Mouse (Mus musculus): Measurements from ENCODE around the gene Ssx2ip.

DNA sequence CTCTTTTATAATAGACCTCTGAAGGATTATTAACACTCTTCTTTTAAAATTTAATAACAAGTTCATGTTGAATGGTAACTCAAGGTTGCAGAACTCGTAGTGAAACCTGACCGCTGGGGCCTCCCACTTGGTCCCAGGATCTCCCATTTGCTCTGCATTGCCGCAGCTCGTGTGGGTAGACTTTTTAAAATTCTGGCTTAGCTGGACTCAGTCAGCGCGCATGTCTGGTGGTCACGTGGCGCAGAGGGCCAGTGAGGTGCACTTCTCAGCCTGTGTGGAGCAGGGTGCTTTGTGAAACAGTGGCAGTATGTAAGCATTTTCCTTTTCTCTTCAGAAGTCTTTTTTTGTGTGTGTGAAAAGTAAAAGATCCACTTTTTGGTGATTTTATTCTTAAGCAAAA, 38.5 kb downstream of the Ssx2ip start:
- TF ChIP-seq POLR2A (IDR thresholded peaks at IDR 0.05; ENCODE audit: extremely low read depth, insufficient read depth, low read length) (no peak), CTCF (IDR thresholded peaks at IDR 0.05; ENCODE audit: low read depth, low read length) (no peak)
